Mouse (Mus musculus): ENCODE results near the gene Xdh.

GRCm38 (mm10) chr17:73937073-73937472 lies 12.9 kb downstream of the Xdh start:
- TF ChIP-seq POLR2A (IDR thresholded peaks at IDR 0.05; ENCODE audit: insufficient read depth, low read depth, low read length) (no peak), CTCF (IDR thresholded peaks at IDR 0.05) (no peak), EP300 (IDR thresholded peaks at IDR 0.05; ENCODE audit: insufficient read depth, low read depth, low read length) (no peak)
